Mouse (Mus musculus) gastrocnemius, postnatal 36 days (tissue): ENCODE measurements around the gene E2f2. TPM values are rescaled to one million over a fixed set of nuclear protein-coding genes. Genes with fewer than 3 reads are reported as not detected.

Source experiments
- DNase-seq, 2 experiments: peaks; one replicate each; pipeline ENCODE4 v3.0.0; 2022
- intact Hi-C: fragments of 180-260 bp; cut with DNase I; formaldehyde crosslinking; loops from one replicate; pipeline ENCODE4 v1.15.1; 2025
- total RNA-seq, 2 experiments: library from RNA; stranded (reverse); gene quantifications; 2 replicates each; pipeline ENCODE4 v1.2.3; 2021

Gene E2f2
- total RNA-seq, 2 experiments from 2014 or later = 1.3 to 1.9 TPM

DNA sequence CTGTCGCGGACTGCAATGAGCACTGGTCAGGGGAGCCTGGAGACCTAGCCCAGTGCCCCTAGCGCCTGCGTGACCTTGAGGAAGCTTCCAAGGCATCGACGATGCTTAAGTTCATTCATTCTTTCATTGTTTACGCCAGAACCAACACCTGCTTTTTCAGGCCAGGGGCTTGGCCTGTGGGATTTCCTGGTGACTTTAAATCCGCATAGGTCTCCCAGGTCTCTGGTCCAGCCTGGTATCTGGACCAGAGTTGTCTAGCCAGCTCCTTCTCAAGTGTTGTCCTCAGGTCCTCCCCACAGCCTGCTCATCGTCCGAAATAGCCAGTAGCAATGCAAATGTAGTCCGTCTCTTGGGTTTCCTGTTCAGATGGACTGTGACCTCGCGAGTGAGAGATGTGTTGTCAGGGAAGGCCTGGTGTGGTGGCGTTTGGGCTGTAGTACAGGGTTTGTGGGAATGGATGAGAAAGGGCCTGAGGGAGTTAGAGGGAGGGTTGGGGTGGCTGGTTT is 1.1 kb downstream of the E2f2 start:
- intact Hi-C loops = no loop called here
- DNase-seq = no peak

DNA sequence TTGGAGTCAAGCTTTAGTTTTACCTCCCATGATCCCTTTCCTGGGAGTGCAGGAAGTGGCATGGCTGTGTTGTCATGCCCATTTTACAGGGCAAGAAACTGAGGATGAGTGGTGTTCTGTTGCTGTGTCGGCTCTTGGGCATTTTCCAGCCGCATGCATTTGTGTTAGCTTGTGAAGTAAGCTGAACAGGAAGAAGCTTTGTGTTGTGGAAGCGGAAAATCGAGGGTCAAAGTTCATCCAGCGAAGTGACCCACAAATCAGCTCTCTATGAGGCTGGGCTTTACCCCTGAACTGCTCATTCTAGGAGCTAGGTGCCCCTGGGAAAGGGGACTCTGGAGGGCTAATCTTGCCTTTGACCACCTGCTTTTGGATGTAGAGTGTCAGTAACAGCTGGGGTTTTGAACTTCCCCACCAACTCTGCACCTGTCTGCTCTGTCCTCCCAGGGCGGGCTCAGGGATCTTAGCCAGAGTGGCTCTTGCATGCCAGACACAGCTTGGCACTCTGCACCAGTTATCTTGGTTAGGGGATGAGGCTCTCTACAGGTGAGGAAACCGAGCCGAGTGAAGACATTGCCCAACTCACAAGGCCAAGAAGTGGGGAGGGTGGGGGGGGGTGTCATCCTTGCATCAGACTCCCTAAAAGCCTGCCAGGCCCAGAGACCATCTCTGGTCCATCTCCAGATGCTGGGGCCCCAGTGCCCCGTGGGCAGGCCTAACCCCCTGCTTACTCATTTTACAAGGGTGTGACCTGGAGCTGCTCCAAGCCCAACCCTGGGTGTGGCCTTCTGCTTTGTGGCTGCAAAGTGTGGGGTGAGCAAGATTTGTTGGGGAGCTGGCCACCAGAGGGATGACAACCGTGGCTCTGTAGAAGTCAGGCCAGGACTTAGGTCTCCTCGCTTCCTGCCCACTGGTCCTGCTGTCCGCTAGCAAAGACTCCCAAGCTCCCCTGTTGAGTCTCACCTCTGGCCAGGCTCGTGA is 2.3 kb downstream of the E2f2 start:
- intact Hi-C loops = no loop called here
- DNase-seq = no peak

DNA sequence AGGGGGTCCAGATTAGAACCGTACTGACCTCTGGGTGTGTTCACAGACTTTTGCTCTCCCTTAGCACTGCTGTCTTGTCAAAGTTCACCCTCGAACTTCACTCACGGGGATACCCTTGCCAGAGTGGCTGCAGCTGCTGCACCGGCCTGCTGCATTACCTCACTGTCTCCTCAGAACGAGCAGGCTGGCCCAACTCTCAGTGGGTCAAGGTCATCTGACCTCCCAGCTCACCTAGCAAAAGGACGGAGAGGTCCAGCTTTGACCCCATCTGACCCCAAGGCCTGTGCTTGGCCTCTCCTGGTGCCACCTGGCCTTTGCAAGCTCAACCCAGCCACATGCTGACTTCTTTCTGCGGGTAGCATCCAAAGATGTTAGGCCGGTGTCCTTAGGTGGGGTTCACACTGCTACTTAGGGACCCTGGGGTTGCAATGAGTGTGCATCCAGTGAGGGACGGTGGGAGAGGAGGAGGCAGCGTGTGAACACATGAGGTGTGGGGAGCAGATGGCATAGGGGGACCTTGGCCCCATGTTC is 3.9 kb downstream of the E2f2 start:
- intact Hi-C loops = no loop called here
- DNase-seq = no peak

DNA sequence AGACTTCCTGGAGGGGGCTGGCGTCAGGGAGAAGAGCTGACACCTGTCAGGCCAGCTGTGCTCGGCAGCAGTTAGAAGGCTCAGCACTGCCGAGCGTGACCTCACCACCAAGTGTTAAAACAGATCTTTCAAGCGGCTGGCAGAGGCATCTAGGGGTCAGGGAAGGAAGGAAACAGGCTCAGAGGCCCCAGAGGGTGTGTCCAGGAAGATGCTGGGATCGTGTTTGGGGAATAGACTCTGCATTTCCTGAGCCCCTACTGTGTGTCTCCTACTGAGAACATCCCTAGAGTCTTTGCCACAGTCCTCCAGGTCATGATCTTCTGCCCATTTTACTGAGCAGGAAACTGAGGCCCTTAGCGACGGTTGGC is 5.0 kb downstream of the E2f2 start:
- intact Hi-C loops = no loop called here
- no peak for DNase-seq

DNA sequence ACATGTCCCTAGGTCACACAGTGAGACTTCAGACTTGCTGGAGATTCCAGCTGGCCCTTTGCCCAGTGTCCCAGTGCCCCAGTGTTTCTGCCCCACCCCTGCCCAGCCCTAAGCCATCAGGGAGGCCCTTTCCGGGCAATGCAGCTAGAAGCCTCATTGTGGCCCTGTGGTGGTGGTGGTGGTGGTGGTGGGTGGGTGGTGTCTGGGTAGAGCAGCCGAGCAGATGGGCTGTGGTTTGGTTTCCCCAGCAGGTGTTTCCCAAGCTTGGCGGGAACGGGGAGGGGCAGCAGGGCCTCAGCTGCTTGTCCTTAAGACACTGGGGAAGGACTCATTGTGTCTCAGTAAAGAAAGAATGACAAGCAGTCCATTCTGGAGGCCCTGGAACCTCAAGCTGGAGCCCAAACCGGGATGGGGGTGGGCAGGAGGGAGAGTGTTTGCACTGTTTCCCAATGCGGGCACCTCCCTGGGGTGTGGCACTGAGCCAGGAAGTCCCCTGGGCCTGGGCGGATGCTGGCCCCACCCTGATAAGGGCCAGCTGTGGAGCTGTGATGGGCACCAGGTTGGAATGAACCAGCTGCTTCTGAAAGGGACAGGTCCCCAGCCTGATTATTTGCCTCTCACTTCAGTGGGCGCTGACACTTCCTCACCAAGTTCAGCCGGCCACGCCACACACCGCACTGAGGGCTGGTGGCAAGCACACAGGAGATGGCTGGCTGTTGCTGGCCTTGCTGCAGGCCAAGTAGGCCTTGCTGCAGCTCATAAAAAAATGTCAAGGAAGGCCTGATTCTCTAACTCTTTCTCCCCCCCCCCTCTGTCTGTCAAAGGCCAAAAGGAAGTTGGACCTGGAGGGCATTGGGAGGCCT is 5.6 kb downstream of the E2f2 start:
- intact Hi-C loops = no loop called here
- no peak for DNase-seq

DNA sequence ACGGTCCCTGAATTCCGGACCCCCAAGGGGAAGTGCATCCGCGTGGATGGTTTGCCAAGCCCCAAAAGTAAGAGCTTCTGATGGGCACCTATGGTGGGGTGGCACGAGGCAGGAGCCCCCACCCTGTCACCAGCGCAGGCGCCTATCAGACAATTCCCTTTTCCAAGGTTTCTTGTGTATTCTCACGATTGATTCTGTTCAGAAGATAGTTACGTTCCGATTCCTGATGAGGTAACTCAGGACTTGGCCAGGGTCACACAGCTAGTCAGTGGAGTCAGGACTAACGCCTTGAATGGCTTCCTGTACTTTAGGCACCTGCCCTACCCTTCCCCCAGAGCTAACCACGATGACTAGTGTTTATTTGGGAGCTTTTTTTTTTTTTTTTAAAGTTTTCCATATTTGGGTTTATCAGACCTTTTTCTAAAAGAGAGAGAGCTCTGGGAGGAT is 6.3 kb downstream of the E2f2 start:
- intact Hi-C loops = no loop called here
- DNase-seq = no peak

DNA sequence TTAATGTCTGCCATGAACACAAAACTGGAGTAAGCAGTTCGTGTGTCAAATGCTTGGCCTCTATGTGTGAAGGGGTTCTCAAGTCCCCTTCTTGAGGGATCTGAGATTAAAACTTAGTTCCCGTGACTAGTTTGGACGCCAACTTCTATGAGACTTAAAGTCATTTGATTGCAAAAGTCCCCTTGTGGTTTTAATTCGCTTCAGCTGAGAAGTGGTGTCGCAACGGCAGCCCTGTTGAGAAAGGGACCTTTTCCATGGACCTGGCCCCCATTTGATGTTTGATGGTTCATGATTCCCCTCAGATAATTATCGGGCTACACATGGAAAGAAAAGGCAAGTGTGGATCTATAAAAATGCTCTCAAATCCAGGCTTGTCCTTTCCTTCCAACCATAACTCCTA is 7.3 kb downstream of the E2f2 start:
- no peak for DNase-seq
- intact Hi-C loops = no loop called here

DNA sequence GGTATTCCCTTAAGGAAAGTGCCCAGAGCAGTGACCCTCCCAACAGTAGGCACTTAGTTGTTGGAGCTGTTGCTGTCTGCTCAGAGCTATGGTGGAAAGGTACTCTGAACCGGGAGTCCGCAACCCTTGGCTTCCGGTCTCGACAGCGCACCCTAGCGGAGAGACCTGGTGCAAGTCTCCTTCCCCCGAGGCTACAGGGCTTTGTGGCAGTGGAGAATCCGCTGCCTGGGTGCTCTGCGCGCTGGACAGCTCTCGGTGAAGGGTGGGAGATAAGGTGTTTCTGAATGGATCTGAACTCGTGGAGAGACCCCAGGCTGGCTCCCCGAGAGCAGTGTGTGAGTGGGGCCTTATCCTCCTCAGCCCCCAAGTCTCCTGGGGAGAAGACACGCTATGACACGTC is 7.8 kb downstream of the E2f2 start:
- intact Hi-C loops = no loop called here
- peak; percentile 82 to 84 for DNase-seq

DNA sequence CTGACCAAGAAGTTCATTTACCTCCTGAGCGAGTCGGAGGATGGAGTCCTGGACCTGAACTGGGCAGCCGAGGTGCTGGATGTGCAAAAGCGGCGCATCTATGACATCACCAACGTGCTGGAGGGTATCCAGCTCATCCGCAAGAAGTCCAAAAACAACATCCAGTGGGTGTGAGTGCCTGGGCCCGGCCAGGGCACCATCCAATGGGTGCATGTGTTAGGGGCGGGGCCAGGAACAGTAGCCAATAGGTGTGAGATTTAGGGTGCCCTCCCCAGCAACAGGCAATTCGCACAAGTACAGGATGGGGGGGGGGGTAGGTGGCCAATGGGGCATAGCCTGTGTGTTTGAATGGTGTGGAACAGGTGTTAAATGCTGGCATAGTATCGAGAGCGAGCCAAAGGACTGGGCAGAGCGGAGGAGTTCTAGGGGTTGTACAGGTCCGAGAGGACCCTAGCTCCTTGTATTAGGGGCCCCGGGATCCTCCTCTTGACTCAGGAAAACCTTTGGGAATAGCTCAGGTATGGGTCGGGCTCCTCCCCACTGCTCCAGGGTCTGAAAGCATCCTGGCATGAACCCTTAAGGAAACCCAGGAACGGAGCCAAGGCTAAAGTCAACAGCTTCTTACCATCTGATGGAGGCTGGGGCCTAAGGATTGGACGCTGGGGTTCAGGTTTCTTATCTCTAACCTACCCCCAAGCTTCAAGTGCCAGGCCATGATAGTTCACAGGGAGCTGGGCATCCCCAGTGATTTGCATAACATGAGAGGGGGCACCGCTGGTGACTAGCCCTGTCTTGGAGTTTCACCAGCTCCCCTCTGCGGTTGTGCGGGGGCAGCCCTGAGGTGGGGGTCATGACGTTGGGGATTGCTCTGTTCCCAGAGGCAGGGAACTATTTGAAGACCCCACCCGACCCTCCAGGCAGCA is 8.5 kb downstream of the E2f2 start:
- intact Hi-C loops = no loop called here
- DNase-seq = peak; percentile 76 to 79

DNA sequence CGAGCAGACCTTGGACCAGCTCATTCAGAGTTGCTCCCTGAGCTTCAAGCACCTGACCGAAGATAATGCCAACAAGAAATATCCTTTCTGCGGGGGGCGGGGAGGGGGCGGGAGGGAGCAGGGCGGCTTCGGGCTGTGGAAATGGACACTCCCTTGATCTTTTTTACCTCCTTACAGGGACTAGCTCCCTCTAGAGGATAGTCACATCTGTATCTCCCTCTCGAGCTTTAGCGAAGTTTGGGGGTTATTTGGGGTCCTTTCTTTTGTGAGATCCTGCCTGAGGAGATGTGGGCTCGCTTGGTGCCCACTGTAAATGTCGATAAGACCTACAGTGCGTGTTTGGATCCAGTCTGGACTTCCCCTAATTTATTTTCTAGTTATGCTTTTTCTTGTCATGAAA is 9.2 kb downstream of the E2f2 start:
- intact Hi-C loops = no loop called here
- DNase-seq = no peak

DNA sequence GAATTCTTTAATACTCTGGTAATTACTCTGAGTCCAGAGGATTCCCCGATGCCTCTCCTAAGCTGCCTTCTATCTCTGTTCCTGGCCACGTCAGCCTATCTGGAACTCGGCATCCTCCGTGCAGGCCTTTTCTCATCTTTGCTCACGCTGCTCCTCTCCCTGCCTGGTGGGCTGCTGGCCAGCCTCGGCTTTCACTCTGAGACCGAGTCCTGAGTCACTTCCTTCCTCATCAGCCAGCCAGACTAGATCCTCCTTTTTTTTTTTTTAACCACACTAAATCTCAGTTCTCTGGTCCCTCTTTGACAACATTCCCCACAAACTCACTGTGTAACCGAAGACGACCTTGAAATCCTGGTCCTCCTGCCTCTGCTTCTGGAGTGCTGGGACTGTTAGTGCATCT is 13.2 kb downstream of the E2f2 start:
- intact Hi-C loops = no loop called here
- DNase-seq = peak; percentile 44 to 63

DNA sequence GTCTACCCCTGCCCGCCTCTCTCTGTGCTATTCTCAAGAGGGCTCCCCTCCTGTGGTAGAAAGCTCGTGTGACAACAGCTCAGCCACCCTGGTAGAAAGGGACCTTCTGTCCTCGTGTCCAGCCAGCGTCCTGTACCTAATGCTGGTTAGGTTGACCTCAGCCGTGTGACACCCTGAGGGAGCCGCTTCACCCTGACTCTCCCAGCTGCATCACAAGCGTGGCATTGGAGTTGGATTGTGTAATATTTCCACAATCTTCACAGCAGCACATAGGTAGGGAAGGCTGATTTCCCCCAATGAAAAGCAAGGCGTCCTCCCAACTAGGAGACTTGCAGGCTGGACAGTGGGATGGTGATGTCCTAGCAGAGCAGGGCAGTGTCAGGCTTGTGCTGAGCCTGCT is 14.1 kb downstream of the E2f2 start:
- no peak for DNase-seq
- intact Hi-C loops = no loop called here

DNA sequence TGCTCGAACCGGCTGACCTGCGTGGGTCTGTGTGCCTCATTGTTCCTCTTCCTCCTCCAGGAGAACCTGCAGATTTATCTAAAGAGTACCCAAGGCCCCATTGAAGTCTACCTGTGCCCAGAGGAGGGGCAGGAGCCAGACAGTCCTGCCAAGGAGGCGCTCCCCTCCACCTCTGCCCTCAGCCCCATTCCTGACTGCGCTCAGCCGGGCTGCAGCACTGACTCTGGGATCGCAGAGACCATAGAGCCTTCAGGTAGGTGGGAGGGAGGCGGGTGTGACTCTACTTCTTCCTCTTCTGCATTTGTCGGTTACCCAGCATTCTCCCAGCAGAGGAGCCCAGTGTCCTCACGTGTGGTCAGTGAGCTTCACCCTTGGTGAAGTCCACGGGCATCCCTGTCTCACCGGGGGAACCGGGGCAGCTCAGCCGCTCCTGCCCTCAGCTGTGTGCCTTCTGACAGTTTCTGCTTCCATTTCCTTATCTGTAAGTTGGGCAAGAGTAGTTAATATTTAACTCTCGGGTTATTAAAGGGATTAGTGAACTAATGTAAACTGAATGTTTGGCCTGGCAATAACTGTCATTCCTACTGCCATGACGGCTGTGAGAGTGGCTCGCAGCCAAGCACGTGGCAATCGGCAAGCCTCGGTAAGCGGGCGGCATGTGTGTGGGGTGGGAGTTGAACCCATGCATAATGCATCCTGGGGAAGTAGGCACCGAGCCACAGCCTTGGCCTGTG is 14.7 kb downstream of the E2f2 start:
- intact Hi-C loops = no loop called here

DNA sequence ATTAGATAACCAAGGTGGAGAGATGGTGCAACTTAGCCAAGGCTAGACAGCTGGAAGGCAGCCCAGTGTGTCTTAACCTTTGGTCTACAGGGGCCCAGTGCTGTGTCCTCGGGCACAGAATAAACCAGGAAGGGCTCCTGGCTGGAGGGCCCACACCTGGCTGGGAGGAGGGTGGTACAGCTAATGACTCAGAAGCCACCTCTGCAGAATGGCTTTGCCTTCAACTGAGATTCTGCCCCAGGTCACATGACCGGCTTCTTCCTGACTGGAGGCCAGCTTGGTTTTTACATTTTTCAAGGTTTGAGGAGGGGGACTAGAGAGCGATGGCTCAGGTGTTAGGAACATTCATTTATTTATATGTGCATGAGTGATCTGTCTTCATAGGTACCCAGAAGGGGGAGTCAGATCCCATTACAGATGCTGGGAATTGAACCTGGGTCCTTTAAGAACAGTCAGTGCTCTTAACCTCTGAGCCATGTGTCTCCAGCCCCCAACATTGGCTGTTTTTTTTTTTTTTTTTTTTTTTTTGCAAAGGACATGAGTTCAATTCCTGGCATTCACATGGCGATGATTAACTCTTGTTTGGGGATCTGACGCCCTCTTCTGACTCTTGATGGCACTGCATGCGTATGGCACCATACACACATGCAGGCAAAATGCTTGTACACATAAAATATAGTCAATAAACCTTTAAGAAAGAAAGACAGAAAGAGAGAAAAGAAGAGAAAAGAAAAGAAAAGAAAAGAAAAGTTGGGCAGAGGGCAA is 17.0 kb downstream of the E2f2 start:
- intact Hi-C loops = no loop called here
- DNase-seq = no peak

More for the DNA sequence above, 14.7 kb downstream of the E2f2 start:
- no peak for DNase-seq

DNA sequence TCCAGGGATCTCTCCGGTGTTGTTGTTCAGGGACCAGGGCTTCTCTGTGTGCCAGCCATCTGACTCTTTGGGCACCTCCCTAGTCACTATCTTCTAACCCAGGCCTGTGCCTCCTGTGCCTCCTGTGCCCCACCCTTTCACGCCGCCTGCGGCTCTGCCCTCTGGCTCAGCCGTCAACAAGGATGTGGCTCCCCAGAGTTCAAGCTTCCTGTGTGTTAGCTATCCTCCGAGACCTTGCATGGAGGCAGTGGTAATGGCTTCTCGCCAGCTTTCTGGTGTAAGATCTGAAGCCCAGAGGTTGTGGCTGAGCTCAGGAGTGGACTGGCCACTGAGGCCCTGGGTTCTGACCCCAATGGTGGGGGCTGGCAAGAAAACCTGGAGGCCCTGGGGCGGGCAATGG is 17.7 kb downstream of the E2f2 start:
- no peak for DNase-seq
- intact Hi-C loops = no loop called here

DNA sequence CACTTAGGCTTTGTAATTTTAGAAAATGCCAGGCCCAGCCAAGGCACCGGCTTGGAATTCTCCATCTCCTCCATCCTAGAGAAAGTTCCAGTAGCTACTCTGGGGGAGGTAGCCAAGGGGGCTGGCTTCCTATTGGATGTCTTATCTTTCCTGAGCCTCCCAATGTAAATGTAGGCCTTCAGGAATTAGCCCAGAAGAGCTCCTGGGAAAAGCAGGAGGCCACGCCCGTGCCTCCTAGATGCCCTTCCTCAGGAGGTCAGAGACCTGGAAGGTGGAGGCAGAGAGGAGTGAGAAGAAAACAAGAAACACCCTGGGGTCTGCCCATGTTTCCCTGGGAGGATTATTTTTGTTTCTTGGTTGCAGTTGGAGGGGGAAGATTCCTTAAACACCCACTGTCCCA is 21.4 kb downstream of the E2f2 start:
- intact Hi-C loops = no loop called here
- no peak for DNase-seq

DNA sequence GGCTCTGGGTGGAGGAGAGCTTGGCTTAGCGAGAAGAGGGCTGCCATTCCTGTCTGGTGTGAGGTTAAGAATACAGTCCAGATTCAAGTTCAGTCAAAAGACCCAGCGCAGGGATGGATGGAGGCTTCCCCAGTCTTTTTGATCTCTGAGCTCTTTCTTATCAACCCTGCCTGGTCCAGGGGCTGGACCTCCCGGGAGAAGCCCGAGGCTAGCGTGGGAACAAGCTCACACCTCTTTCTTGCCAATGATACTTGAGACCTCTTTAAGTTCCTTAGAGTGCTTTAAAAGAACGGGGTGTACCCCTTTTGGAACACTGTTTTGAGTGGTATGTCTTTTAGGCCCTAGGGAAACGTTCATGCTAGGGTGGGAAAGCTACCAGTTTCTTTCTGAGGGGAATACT is 22.8 kb downstream of the E2f2 start:
- intact Hi-C loops = no loop called here
- DNase-seq = no peak

DNA sequence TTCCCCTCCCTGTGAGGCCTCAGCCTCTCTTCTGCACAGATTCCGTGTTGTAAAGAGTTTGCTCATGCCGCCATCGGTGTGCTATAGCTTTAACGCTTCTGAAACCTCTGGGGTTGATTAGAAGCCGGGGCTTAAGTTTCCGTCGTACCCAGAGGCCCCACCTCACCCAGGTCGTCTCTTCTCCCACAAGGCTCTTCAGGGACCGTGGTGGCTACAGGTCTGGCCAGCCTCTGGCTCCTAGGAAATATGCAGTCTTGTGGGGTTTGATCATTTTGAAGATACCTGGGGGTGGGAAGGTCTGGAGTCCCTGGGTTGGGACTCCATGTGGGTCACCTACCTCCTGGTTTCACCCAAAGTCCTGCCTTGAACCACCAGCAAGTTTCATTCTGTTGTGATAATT is 23.4 kb downstream of the E2f2 start:
- DNase-seq = no peak
- intact Hi-C loops = no loop called here

DNA sequence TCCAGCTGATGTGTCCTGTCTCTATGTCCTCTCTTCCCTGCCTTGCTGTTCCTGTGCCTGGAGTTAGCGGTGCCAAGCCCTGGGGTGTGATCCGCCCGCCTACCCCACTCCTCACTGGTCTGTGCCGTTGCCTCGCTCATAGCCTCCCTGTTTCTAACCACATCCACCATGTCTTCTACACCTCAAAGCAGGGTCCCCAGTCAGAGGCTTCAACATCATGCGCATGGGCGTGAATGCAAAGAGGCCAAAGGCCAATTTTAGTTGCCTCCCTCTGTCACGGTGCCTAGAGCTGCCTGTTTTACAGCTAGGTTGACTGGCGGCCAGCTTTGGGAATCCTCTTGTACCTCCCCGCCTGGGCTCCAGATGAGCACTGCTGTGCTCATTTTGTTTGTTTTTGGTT is 24.0 kb downstream of the E2f2 start:
- no peak for DNase-seq
- intact Hi-C loops = no loop called here
